Mouse (Mus musculus): Measurements from ENCODE around the gene Apoa1.

Gene Apoa1

DNA sequence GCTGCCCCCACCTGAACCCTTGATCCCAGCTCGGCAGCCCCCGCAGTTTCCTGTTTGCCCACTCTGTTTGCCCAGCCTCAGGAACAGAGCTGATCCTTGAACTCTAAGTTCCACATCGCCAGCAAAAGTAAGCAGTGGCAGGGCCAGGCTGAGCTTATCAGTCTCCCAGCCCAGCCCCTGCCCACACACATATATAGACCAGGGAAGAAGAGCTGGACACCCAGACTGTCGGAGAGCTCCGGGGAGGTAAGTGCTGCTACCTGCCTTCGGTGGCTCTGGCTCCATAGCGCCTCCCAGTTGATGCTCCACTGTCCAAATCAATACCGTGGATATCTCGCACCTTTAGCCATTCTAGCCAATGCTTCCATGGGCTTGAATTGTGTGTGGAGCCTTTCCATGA, at the start of gene Apoa1:
Gene Apoa1 (plus strand): TSS at position 90 of the 400 bp plus-strand sequence.
- in situ Hi-C loops (cut with MboI) = no loop called here

DNA sequence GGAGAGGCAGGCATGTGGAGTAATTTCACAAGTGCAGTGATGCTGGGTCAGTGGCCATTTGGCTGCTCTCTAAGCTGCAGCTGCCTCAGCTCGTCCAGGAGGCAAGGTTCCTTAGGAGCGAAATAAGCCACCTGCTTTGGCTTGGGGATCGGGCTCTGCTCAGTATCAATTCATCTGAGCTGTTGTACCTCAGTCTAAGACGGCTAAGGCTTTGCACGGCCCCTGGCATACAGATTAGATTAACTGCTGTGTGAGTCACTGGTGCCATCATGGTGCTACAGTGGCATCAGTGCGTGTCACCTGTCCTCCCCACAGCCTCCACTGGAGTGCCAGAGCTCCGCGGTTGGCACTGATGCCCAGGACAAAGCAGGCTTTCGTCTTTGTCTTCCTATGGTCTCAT, 49.8 kb upstream of the Apoa1 start:
- in situ Hi-C loops (cut with MboI) = no loop called here

DNA sequence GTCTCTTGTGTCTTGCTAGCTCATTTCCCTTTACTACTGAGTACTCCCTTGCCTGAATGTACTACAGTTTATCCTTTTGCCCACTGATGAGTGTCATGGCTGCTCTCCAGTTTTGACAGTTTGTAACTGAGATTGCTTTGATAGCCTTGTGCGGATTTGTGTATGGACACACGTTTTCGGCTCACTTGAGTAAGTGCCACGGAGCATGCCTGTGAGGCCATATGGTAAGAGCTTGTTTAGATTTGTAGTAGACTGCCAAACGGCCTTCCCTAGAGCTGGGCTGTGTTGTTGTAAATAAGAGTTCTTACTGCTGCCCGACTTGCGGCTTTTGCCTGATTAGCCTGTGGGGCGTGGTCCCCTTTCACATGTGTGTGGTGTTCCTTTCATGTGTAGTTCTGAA, 47.1 kb upstream of the Apoa1 start:
- in situ Hi-C loops (cut with MboI) = loop anchor here (5.0 kb wide), 1 partner anchor 174 kb away; no protein-coding TSS in a partner anchor

- in situ Hi-C loops (cut with MboI) = loop anchor here (5.0 kb wide), 1 partner anchor 177 kb away; no protein-coding TSS in a partner anchor
Measured at GRCm38 (mm10) chr9:46184542-46184941, 43.8 kb upstream of the Apoa1 start.

DNA sequence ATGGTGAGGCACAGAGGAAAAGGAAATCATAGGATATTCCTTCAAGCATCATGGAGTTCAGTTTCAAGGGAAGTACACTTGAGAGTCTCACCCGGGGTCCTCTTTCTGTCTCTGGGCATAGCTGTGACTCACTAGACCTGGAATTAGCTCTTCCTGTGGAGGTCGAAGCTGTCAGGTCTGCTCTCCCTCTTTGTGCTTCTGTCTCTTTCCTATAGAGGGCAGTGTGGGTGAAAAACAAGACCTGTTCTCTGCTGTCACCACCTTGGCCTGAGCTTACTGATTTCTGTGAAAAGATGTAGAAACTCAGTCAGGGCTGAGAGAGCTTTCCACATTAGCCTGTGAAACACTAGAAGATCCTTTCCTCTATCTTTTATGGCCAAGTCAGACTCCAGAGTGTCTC, 43.2 kb upstream of the Apoa1 start:
- in situ Hi-C loops (cut with MboI) = no loop called here

DNA sequence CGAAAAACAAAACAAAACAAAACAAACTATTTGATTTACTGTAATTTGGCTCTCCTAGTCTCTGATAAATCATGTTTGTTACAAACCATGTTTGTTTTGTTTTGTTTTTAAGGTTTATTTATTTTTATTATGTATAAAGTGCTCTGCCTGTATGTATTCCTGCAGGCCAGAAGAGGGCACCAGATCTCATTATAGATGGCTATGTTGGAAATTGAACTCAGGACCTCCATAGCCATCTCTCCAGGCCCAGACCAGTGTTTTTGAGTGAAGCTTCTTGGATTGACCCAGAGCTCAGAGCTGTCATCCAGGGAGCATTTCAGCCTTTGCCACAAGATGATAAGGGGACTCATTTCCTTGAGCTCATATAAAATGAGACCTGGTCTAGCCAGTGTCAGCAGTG, 42.0 kb upstream of the Apoa1 start:
- in situ Hi-C loops (cut with MboI) = no loop called here

DNA sequence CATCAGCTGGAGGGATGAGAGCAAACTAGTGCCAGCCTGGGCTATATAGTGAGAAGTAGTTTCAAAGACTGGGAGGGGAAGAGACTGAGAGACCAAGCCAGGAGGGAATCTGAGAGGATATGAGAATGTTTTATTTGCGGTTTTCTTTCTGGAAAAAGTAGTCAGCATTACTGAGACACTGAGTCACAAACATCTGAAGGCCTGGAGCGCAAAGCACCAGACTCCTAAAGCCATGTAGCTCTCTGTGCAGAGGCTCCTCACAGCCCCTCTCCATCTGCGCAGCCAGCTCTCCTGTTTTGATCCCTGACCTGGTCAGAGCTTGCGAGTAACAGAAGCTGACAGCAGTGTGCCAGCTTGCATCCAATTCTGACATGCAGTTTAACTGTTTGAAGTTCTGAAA, 40.0 kb upstream of the Apoa1 start:
- in situ Hi-C loops (cut with MboI) = no loop called here

DNA sequence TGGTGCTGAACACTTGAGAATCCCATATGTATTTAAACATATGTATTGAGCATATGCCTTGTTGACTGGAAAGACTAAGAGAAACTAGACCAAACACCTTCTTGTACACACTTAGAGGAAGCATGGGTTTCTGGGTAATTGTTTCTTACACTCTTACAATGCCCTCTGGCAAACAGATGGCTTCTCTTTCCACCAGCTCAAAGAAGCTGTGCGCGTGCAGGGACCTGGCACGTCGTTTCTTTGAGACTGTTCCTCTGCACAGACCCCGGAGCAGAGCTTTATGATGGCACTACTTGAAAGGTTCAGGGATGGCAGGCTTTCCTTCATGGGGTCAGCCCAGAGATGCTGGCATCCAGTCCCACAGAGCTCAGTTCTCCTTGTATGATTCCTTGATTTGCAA, 39.4 kb upstream of the Apoa1 start:
- in situ Hi-C loops (cut with MboI) = no loop called here

DNA sequence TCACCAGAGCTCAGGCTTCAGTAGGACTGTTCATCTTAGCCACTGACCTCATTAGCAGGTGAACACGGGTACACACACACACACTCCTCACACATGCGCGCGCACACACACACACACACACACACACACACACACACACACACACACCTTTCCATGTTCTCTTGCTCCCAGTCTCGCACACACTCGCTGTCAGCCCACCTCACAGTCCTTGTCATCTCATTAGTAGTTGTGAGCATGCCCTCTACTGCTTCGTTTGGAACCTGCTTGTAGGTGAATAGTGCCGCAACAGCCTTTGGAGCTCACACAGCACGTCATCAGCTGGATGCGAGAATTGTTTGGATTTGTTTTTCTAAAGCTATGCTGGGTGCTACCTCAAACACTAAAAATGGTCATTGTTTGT, 39.0 kb upstream of the Apoa1 start:
- in situ Hi-C loops (cut with MboI) = no loop called here

DNA sequence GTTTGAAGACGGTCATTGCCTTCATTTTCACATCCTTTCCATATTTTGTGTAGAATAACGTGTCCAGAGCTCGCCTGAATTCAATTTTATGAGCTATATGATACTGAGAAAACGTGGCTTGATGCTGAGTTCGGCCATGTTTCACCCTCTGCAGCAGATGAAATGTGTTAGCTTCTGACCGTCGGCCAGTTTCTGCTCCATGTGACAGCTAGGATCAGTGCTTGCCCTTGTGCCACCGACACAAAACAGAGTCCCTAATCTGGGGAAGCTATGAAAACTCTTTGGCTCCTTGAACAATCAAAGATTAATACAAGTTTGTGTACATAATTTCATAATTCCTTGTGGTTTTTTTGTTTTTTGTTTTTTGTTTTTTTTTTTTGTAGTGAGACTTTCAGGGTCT, 37.1 kb upstream of the Apoa1 start:
- in situ Hi-C loops (cut with MboI) = no loop called here

DNA sequence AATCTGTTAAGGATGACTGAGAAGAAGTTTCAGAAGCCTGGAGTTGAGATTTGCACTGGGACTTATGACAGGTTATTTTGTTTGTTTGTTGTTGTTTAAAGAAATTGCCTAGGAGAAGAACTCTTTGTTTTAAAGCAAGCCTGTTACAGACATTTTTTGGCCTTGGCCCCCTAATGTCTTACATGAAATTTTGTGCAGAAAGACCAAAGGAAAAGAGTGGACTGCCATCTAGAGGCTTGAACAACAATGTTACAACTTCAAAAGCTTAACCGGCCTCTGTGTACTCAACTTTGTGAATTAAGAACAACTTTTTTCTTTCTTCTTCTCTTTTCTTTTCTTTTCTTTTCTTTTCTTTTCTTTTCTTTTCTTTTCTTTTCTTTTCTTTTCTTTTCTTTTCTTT, 36.7 kb upstream of the Apoa1 start:
- in situ Hi-C loops (cut with MboI) = no loop called here

- in situ Hi-C loops (cut with MboI) = no loop called here
Measured at GRCm38 (mm10) chr9:46192642-46193041, 35.7 kb upstream of the Apoa1 start.

DNA sequence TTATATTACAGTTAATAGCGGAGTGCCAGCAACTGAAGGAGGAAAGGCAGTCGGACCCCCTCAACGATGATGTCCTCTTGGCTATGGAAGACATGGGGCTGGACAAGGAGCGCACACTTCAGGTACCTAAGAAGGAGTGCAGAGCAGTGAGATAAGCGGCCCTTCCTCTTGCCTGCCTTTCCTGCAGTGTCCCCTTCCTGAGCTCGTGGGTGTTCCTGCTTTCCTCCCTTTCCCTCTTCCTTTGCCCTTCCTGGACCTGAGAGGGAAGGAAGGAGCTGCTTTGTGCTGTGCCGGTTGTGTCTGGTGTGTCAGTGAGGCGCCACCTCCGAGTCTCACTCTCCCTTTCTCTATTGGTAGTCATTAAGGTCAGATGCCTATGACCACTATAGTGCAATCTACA, 33.6 kb upstream of the Apoa1 start:
- in situ Hi-C loops (cut with MboI) = no loop called here

- in situ Hi-C loops (cut with MboI) = no loop called here
Measured at GRCm38 (mm10) chr9:46196699-46197169, 31.6 kb upstream of the Apoa1 start.

- in situ Hi-C loops (cut with MboI) = no loop called here
Measured at GRCm38 (mm10) chr9:46198461-46198860, 29.9 kb upstream of the Apoa1 start.

- in situ Hi-C loops (cut with MboI) = no loop called here
Measured at GRCm38 (mm10) chr9:46198936-46199335, 29.4 kb upstream of the Apoa1 start.

GRCm38 (mm10) chr9:46199609-46200008, 28.8 kb upstream of the Apoa1 start:
- in situ Hi-C loops (cut with MboI) = no loop called here

DNA sequence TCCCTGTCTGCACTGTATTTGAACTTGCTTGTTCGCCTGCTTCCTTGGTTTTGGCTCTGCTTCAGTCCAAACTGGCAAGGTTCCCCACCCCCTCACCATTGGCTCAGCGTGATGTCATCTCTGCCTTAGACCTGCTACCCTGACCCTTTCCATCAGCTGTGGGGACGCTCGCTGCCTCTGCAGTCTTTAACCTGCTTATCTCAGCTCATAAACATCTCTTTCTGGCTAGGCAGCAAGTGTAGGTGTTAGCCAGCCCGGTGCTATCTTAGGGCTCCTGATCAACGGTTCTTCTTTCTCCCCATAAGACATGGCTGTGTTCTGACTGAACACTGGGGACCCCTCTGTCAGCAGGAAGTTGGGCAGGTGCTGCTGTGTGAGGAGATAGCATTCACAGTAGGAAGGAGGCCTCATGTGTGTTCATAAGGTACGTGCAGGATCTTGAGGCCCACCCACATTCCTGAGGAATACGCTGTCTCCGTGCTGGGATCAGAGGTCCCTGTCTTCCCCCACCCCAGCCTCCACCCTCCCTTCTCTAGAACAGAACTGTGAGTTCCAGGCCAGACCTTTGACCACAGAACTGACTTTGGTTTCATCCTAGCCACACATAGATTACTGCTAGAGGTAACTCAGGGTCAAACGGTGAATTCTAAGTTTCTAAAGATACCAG, 21.4 kb upstream of the Apoa1 start:
- in situ Hi-C loops (cut with MboI) = no loop called here

GRCm38 (mm10) chr9:46207501-46207869, 20.9 kb upstream of the Apoa1 start:
- in situ Hi-C loops (cut with MboI) = no loop called here

DNA sequence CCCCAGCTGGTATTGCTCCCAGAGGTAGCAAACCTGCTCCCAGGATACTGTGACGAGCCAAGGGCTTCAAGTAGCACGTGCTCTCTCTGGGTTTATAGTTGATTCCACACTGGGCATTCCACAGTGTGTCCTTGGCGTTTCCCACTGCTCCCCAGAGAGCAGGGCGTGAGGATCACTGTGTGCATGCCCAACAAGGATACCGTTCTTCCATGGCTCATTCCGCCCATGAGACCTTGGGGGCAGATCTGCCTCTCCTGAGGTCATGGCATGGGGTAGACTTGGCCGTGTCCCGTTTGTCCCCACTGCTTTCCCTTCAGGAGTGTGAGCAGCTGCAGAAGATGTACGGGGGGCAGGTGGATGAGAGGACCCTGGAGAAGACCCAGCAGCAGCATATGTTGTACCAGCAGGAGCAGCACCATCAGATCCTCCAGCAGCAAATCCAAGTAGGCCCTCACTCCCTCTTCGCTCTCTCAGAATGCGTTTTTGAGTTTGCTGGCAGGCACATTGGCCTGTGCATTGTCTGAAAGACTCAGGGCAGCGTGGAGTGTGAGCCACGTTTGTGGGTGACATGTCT, 19.9 kb upstream of the Apoa1 start:
- in situ Hi-C loops (cut with MboI) = no loop called here

- in situ Hi-C loops (cut with MboI) = no loop called here
Measured at GRCm38 (mm10) chr9:46210473-46210872, 17.9 kb upstream of the Apoa1 start.

GRCm38 (mm10) chr9:46214276-46214675, 14.1 kb upstream of the Apoa1 start:
- in situ Hi-C loops (cut with MboI) = no loop called here

DNA sequence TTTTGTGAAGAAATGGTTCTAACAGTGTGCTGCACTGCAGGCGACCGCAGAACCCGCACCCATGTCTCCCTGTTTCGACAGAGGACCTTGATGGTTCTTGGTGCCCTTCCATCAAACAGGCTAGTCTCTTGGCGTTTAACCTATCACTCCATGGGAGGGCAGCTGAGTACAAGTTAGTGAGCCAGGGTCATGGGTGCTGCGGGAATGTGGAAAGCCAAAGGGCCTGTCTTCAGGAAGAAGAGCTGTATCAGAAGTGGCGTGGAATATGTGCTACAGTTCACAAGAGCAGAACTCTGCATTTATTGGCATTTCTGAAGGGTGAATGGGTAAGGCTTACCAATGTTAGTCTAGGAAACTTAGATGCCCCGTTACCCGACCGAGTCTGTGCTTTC, 13.4 kb upstream of the Apoa1 start:
- in situ Hi-C loops (cut with MboI) = no loop called here

All from mature B cell (primary cell).